Mouse (Mus musculus): ENCODE results near the gene Gm44511. TPM values are rescaled to one million over a fixed set of nuclear protein-coding genes. Genes with fewer than 3 reads are reported as not detected.
"Not testable (repeated sequence)": the region's sequence is repeated elsewhere in the genome, so short reads cannot be mapped to it uniquely, and the experiment has no call there.

The Gm44511 gene
- polyA plus RNA-seq, 1 experiment from 2014 or later: not detected

- peak; percentile 95 for DNase-seq
- peak overlapping the region; percentile 64 for H3K9ac ChIP-seq (replicated peaks; ENCODE audit: low read length)
- peaks cover 10% of the 10 kb centered on the region; the same call in 1 of the 2 replicates for H3K4me1 ChIP-seq (ENCODE audit: control insufficient read depth, insufficient read depth, low read length)
- not testable (repeated sequence) for H3K27me3 ChIP-seq (ENCODE audit: control insufficient read depth, insufficient read depth, low read length); H3K9me3 ChIP-seq (ENCODE audit: control insufficient read depth, low read length); H3K36me3 ChIP-seq (ENCODE audit: control insufficient read depth, insufficient read depth, low read length)
- peak overlapping the region; percentile 86 for H3K27ac ChIP-seq (replicated peaks; ENCODE audit: low read depth, low read length)
- under 1% methylated on average over 49 of the region's 49 CpGs for WGBS
- peak overlapping the region; percentile 54 for H3K4me3 ChIP-seq (replicated peaks; ENCODE audit: low read depth, low read length)
- peak; percentile 85 for ATAC-seq (ENCODE audit: low FRiP score, low TSS enrichment)
- H3K4me2 ChIP-seq (ENCODE audit: low read length): peak overlapping the region; percentile 67
Measured at GRCm38 (mm10) chr6:128799144-128799895, 26.8 kb downstream of the Gm44511 start.

DNA sequence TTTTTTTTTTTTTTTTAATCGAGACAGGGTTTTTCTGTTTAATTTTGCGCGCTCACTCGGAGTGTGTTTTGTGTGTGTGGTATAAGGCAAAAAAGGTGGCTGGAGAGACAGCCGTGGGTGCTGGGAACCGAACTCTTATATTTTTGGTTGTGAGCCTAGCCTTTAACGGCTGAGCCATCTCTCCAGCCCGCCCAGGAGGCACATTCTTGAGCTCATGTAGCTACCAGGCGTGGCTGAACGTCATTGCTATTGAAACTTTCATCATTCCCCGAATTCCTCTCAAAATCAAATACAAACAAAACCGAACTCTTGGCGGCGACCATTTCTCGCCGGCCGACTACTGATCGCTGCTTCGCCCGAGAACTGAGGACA is 27.4 kb downstream of the Gm44511 start:
- peaks cover 10% of the 10 kb centered on the region; the same call in 1 of the 2 replicates for H3K4me1 ChIP-seq (ENCODE audit: control insufficient read depth, insufficient read depth, low read length)

DNA sequence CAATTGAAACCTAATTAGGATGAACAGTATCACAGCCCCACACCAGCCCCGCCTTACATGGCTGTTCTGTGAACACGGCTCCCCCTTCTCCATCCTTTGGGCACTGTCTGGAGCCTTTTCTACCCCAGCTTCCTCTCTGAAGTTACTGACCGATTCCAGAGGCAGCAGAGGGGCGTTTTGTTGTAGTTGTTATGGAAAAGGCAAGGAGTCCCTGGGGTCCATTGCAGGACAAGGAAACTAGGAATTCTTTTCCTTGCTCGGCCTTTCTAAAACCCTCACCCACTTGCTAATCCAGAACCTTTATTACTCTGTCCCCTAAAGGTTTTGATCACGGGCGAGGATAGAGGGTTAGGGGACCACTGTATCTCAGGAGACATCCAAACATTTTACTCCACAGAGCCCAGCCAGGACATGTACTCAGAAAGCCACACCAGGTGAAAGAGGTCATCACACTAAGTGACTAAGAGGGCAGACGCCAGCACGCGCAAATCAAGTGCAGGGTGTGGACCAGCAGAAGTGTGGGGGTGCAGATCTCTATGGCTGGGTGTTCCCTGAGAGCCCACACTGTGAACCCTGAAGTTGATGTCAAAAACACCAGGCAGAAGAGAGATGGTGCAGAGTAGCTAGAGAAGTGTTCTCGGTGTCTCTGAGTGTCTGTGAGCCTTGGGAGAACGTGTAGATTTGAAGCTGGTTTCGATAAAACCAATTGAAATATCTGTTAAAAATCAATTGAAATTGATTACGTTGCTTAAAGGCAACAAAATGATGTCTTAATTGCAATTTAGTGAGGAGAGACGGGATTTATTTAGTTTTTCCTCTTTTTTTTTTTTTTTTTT is 28.0 kb downstream of the Gm44511 start:
- H3K4me3 ChIP-seq (replicated peaks; ENCODE audit: low read depth, low read length): peak overlapping the region; percentile 54
- H3K36me3 ChIP-seq (ENCODE audit: control insufficient read depth, insufficient read depth, low read length): no peaks in the 10 kb centered on the region
- 0 out of 2 replicates have a peak overlapping the region, but pooled peaks have one; percentile 28 for H3K27ac ChIP-seq (replicated peaks; ENCODE audit: low read depth, low read length)
- DNase-seq: peak; percentile 54
- peak overlapping the region; percentile 46 for H3K9ac ChIP-seq (replicated peaks; ENCODE audit: low read length)
- peak overlapping the region; percentile 67 for H3K4me2 ChIP-seq (ENCODE audit: low read length)
- H3K4me1 ChIP-seq (ENCODE audit: control insufficient read depth, insufficient read depth, low read length): peaks cover 10% of the 10 kb centered on the region; the same call in 1 of the 2 replicates
- no peaks in the 10 kb centered on the region for H3K27me3 ChIP-seq (ENCODE audit: control insufficient read depth, insufficient read depth, low read length)
- no peaks in the 10 kb centered on the region for H3K9me3 ChIP-seq (ENCODE audit: control insufficient read depth, low read length)
- ATAC-seq (ENCODE audit: low FRiP score, low TSS enrichment): no peak
- 8% methylated on average over 15 of the region's 15 CpGs for WGBS

More for the DNA sequence above, 27.4 kb downstream of the Gm44511 start:
- ATAC-seq (ENCODE audit: low FRiP score, low TSS enrichment) (peak; percentile 55), DNase-seq (peak; percentile 88)
- not testable (repeated sequence) for H3K36me3 ChIP-seq (ENCODE audit: control insufficient read depth, insufficient read depth, low read length); H3K9me3 ChIP-seq (ENCODE audit: control insufficient read depth, low read length); H3K27me3 ChIP-seq (ENCODE audit: control insufficient read depth, insufficient read depth, low read length)
- peak overlapping the region; percentile 64 for H3K9ac ChIP-seq (replicated peaks; ENCODE audit: low read length)
- H3K4me2 ChIP-seq (ENCODE audit: low read length): peak overlapping the region; percentile 67
- under 1% methylated on average over 20 of the region's 20 CpGs for WGBS
- H3K27ac ChIP-seq (replicated peaks; ENCODE audit: low read depth, low read length): peak overlapping the region; percentile 86
- H3K4me3 ChIP-seq (replicated peaks; ENCODE audit: low read depth, low read length): peak overlapping the region; percentile 54

- no peak for ATAC-seq (ENCODE audit: low FRiP score, low TSS enrichment)
- no peak overlapping the region for H3K9ac ChIP-seq (replicated peaks; ENCODE audit: low read length)
- DNase-seq: no peak
- peak overlapping the region; percentile 67 for H3K4me2 ChIP-seq (ENCODE audit: low read length)
- no peaks in the 10 kb centered on the region for H3K36me3 ChIP-seq (ENCODE audit: control insufficient read depth, insufficient read depth, low read length)
- H3K4me1 ChIP-seq (ENCODE audit: control insufficient read depth, insufficient read depth, low read length): peaks cover 10% of the 10 kb centered on the region; the same call in 1 of the 2 replicates
- H3K27me3 ChIP-seq (ENCODE audit: control insufficient read depth, insufficient read depth, low read length): no peaks in the 10 kb centered on the region
- H3K4me3 ChIP-seq (replicated peaks; ENCODE audit: low read depth, low read length): peak overlapping the region; percentile 54
- 80% methylated on average over 12 of the region's 12 CpGs for WGBS
- no peak overlapping the region for H3K27ac ChIP-seq (replicated peaks; ENCODE audit: low read depth, low read length)
- no peaks in the 10 kb centered on the region for H3K9me3 ChIP-seq (ENCODE audit: control insufficient read depth, low read length)
Measured at GRCm38 (mm10) chr6:128797185-128797905, 28.8 kb downstream of the Gm44511 start.

DNA sequence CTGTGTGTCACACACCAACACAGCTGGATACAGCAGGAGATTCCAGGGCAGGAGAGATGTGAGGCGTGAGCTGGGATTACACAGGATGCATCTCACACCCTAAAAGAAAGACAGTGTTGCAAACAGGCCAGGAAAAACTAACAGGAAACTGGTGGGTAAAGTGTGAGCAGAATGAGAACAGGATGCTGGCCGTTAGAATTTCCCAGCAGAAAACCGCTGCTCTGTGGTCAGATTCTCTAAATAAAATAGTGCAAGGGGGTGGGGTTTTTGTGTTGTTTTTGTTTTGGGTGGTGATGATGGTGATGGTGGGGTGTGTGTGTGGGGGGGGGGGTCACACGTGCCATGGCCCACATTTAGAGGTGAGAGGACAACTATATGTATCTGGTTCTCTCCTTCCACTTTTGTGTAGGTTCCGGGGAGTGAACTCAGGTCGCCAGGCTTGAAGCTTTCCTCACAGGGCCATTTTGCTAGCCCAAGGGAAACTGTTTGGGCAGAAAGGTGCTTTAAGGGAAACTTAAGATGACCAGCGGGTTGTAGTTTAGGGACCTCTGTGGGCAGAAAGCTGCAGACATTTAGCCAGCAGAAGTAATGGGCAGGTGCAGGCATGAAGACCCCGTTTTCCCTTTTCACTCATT is 29.7 kb downstream of the Gm44511 start:
- Histone ChIP-seq H3K36me3 (ENCODE audit: control insufficient read depth, insufficient read depth, low read length) (no peaks in the 10 kb centered on the region), H3K27me3 (ENCODE audit: control insufficient read depth, insufficient read depth, low read length) (no peaks in the 10 kb centered on the region), H3K9me3 (ENCODE audit: control insufficient read depth, low read length) (no peaks in the 10 kb centered on the region), H3K4me2 (ENCODE audit: low read length) (no peak overlapping the region), H3K4me3 (replicated peaks; ENCODE audit: low read depth, low read length) (no peak overlapping the region), H3K9ac (replicated peaks; ENCODE audit: low read length) (no peak overlapping the region), H3K27ac (replicated peaks; ENCODE audit: low read depth, low read length) (no peak overlapping the region), H3K4me1 (ENCODE audit: control insufficient read depth, insufficient read depth, low read length) (peaks cover 10% of the 10 kb centered on the region; the same call in 1 of the 2 replicates)
- ATAC-seq (ENCODE audit: low FRiP score, low TSS enrichment) (no peak), DNase-seq (no peak)
- WGBS: 79% methylated on average over 8 of the region's 8 CpGs

DNA sequence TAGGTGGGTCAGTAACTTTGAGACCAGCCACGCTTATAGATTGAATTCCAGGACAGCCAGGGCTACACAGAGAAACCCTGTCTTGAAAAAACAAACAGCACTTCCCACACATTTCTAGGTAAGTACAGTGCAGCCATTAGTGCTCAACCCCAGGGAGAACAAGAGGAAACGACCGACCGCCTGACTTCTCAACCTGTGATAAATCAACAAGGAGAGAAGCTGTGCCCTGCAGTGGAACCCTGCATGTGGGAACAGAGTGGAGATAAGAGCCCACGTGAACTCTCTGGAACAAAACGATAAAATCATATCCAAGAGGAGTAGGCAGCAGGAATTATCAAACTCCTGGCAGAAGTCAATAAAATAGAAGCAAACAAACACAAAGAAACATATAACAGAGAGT is 32.4 kb downstream of the Gm44511 start:
- Histone ChIP-seq H3K27me3 (ENCODE audit: control insufficient read depth, insufficient read depth, low read length) (no peaks in the 10 kb centered on the region), H3K4me2 (ENCODE audit: low read length) (no peak overlapping the region), H3K36me3 (ENCODE audit: control insufficient read depth, insufficient read depth, low read length) (no peaks in the 10 kb centered on the region), H3K27ac (replicated peaks; ENCODE audit: low read depth, low read length) (no peak overlapping the region), H3K9me3 (ENCODE audit: control insufficient read depth, low read length) (no peaks in the 10 kb centered on the region), H3K4me3 (replicated peaks; ENCODE audit: low read depth, low read length) (no peak overlapping the region), H3K9ac (replicated peaks; ENCODE audit: low read length) (no peak overlapping the region), H3K4me1 (ENCODE audit: control insufficient read depth, insufficient read depth, low read length) (peaks cover 10% of the 10 kb centered on the region; the same call in 1 of the 2 replicates)
- ATAC-seq (ENCODE audit: low FRiP score, low TSS enrichment): no peak
- DNase-seq: no peak
- WGBS: 76% methylated on average over 6 of the region's 6 CpGs

DNA sequence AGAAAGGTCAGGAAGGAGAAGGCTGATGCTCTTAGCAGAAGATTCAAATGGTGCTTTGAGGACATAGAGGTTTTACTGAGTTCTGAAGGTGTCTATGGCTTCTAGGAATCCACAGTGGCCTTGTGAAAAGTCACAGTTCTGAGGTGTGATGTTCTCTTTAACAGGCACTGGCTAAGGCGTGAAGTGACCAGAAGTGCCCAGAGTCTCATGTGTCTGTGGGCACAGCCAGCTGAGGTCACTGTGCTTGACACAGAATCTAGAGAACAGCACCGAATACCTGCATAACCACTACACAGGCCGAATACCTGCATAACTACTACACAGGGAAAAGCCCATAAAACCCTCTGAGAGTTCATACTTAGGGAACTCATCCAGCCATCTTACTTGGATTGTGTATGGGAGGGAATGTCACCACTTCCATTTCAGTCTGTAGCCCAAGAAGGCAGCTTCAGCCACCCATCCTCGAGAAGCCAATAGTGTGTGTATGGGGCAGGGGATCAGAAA is 35.6 kb downstream of the Gm44511 start:
- not testable (repeated sequence) for DNase-seq; H3K36me3 ChIP-seq (ENCODE audit: control insufficient read depth, insufficient read depth, low read length); H3K9me3 ChIP-seq (ENCODE audit: control insufficient read depth, low read length); H3K4me1 ChIP-seq (ENCODE audit: control insufficient read depth, insufficient read depth, low read length); ATAC-seq (ENCODE audit: low FRiP score, low TSS enrichment); H3K27ac ChIP-seq (replicated peaks; ENCODE audit: low read depth, low read length); H3K9ac ChIP-seq (replicated peaks; ENCODE audit: low read length); H3K27me3 ChIP-seq (ENCODE audit: control insufficient read depth, insufficient read depth, low read length); H3K4me2 ChIP-seq (ENCODE audit: low read length); H3K4me3 ChIP-seq (replicated peaks; ENCODE audit: low read depth, low read length)
- 90% methylated on average over 4 of the region's 4 CpGs for WGBS

DNA sequence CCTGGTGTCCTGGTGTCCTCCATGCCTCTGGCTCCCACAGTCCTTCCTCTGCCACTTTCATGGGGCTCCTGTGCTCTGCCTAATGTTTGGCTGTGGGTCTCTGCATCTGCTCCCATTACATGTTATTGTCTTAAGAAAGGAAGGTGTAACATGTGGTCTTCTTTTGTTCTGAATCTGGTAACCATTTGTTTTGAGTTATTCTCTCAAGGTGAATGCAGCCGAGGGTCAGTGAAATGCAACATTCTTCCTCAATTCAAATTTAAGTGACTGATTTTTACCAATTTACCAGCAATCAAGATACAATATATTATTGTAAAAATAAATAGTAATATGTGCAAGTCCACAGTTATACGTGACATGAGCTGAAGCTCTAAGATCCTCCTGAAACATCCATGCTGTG is 37.0 kb downstream of the Gm44511 start, which contains the start of gene Klrb1c:
Gene Klrb1c (minus strand): TSS at position 101 of the 400 bp plus-strand sequence.
- no peak within 1 kb of the TSS for H3K4me2 ChIP-seq (ENCODE audit: low read length)
- H3K27me3 ChIP-seq (ENCODE audit: control insufficient read depth, insufficient read depth, low read length): no peaks in the 10 kb centered on the region
- H3K9me3 ChIP-seq (ENCODE audit: control insufficient read depth, low read length): no peaks in the 10 kb centered on the region
- 89% methylated on average over 2 of the region's 2 CpGs for WGBS
- no peaks in the 10 kb centered on the region for H3K36me3 ChIP-seq (ENCODE audit: control insufficient read depth, insufficient read depth, low read length)
- no peak within 1 kb of the TSS for H3K27ac ChIP-seq (replicated peaks; ENCODE audit: low read depth, low read length)
- H3K4me3 ChIP-seq (replicated peaks; ENCODE audit: low read depth, low read length): no peak within 1 kb of the TSS
- no peak within 1 kb of the TSS for H3K9ac ChIP-seq (replicated peaks; ENCODE audit: low read length)
- no peaks in the 10 kb centered on the region for H3K4me1 ChIP-seq (ENCODE audit: control insufficient read depth, insufficient read depth, low read length)
- ATAC-seq (ENCODE audit: low FRiP score, low TSS enrichment) (no peak), DNase-seq (no peak)

Data from midbrain, embryonic 14.5 days (tissue).